Mouse (Mus musculus) cortical plate, adult 2 months (tissue): Measurements from ENCODE around the gene Flna. TPM values are rescaled to one million over a fixed set of nuclear protein-coding genes. Genes with fewer than 3 reads are reported as not detected.

Source experiments
- H3K27ac ChIP-seq: fragments of 200-500 bp; 2 replicates; pipeline ENCODE4 v1.5.1; 2012; ENCODE audit warnings: low read length, control low read depth, inconsistent platforms; ENCODE audit not compliant: insufficient read depth
- H3K4me1 ChIP-seq: fragments of 200-500 bp; 2 replicates; pipeline ENCODE4 v1.6.1; 2011; ENCODE audit warnings: low read length; ENCODE audit not compliant: control insufficient read depth, insufficient read depth
- H3K4me3 ChIP-seq: fragments of 200-500 bp; 2 replicates; pipeline ENCODE4 v1.5.1; 2011; ENCODE audit warnings: mild to moderate bottlenecking, low read length, control low read depth; ENCODE audit not compliant: insufficient read depth
- CTCF ChIP-seq: fragments of 200-500 bp; IDR thresholded peaks from 2 replicates; pipeline ENCODE4 v1.5.1; 2011; ENCODE audit warnings: mild to moderate bottlenecking, control low read depth, low read length; ENCODE audit not compliant: insufficient read depth; ENCODE audit errors: extremely low read depth
- POLR2A ChIP-seq: fragments of 200-500 bp; IDR thresholded peaks from 2 replicates; pipeline ENCODE4 v1.6.1; 2011; ENCODE audit warnings: mild to moderate bottlenecking, low read length, control low read depth; ENCODE audit not compliant: insufficient read depth; ENCODE audit errors: extremely low read depth
- polyA plus RNA-seq: library from polyadenylated mRNA; depleted of rRNA; stranded (reverse); fragments of >200 nt; gene quantifications from 2 replicates; pipeline ENCODE4 v1.2.3, GENCODE M21; 2012; rRNA removed

Flna gene
- polyA plus RNA-seq, 1 experiment: 157 TPM

GRCm38 (mm10) chrX:74219449-74219848 lies 30.2 kb downstream of the Flna start:
- H3K27ac ChIP-seq: no peak overlapping the region
- no peak overlapping the region for H3K4me3 ChIP-seq
- no peaks in the 10 kb centered on the region for H3K4me1 ChIP-seq
- TF ChIP-seq CTCF: no peak
- TF ChIP-seq POLR2A: no peak

GRCm38 (mm10) chrX:74218496-74218895 lies 31.1 kb downstream of the Flna start:
- Histone ChIP-seq H3K4me3 (no peak overlapping the region), H3K4me1 (no peaks in the 10 kb centered on the region), H3K27ac (no peak overlapping the region)
- TF ChIP-seq CTCF (no peak), POLR2A (no peak)

GRCm38 (mm10) chrX:74203556-74203955 lies 46.1 kb downstream of the Flna start:
- no peak overlapping the region for H3K4me3 ChIP-seq
- no peaks in the 10 kb centered on the region for H3K4me1 ChIP-seq
- no peak for TF ChIP-seq CTCF
- TF ChIP-seq POLR2A: no peak
- H3K27ac ChIP-seq: no peak overlapping the region

- no peak within 1 kb of the TSS for H3K4me3 ChIP-seq
- no peak for TF ChIP-seq POLR2A
- no peak for TF ChIP-seq CTCF
- no peaks in the 10 kb centered on the region for H3K4me1 ChIP-seq
- no peak within 1 kb of the TSS for H3K27ac ChIP-seq
These were observed 72.7 kb downstream of the Flna start, which contains the start of gene Tktl1 for GRCm38 (mm10) chrX:74176959-74177358. Tktl1 (plus strand) TSS chrX:74177259.

Other genes with a start within 250 kb of the Flna start
- gene Irak1, start 225.9 kb downstream of the Flna start, polyA plus RNA-seq: 80.8 and 94.9 TPM in 2 replicates
- gene Opn1mw, start 122.4 kb downstream of the Flna start, polyA plus RNA-seq: 0.34 and 0.38 TPM in 2 replicates
- 28.6 and 29.4 TPM in 2 replicates for gene Mecp2, start 114.5 kb downstream of the Flna start, polyA plus RNA-seq
- not detected in 2 replicates for gene Tex28, start 82.0 kb downstream of the Flna start, polyA plus RNA-seq
- gene Tktl1, start 72.6 kb downstream of the Flna start, polyA plus RNA-seq: 0.04 and 0.09 TPM in 2 replicates
- 41.9 and 43.6 TPM in 2 replicates for gene Emd, start 4.9 kb upstream of the Flna start, polyA plus RNA-seq
- gene Rpl10, start 21.0 kb upstream of the Flna start, polyA plus RNA-seq: 770 and 800 TPM in 2 replicates
- 83.0 and 101 TPM in 2 replicates for gene Taz, start 32.1 kb upstream of the Flna start, polyA plus RNA-seq
- 5.3 TPM in 2 replicates for gene Dnase1l1, start 32.5 kb upstream of the Flna start, polyA plus RNA-seq
- gene Atp6ap1, start 47.3 kb upstream of the Flna start, polyA plus RNA-seq: 477 and 483 TPM in 2 replicates
- 792 and 862 TPM in 2 replicates for gene Gdi1, start 55.2 kb upstream of the Flna start, polyA plus RNA-seq
- gene Fam50a, start 63.2 kb upstream of the Flna start, polyA plus RNA-seq: 41.0 and 51.5 TPM in 2 replicates
- 39.9 and 44.7 TPM in 2 replicates for gene Plxna3, start 79.2 kb upstream of the Flna start, polyA plus RNA-seq
- 51.6 and 54.4 TPM in 2 replicates for gene Lage3, start 103.8 kb upstream of the Flna start, polyA plus RNA-seq
- 82.9 and 83.8 TPM in 2 replicates for gene Ubl4a, start 123.4 kb upstream of the Flna start, polyA plus RNA-seq
- gene Slc10a3, start 123.5 kb upstream of the Flna start, polyA plus RNA-seq: 4.2 and 5.2 TPM in 2 replicates
- 31.6 TPM in 2 replicates for gene Fam3a, start 143.5 kb upstream of the Flna start, polyA plus RNA-seq
- 21.3 and 22.1 TPM in 2 replicates for gene Ikbkg, start 143.5 kb upstream of the Flna start, polyA plus RNA-seq
- 27.4 and 31.2 TPM in 2 replicates for gene G6pdx, start 179.4 kb upstream of the Flna start, polyA plus RNA-seq
- gene Gm6880, start 231.6 kb upstream of the Flna start, polyA plus RNA-seq: not detected in 2 replicates